Mouse (Mus musculus): ENCODE measurements at regions not wholly inside any gene's neighbourhood (a gene's known extent, or its start where the extent isn't known, plus 50 kb on each side); places are given as distances from the start of the nearest gene placed in this dataset.

GRCm38 (mm10) chr12:25168213-25168545 lies 71.2 kb upstream of the Id2 start:
- DNase-seq: no peak

- no peak for DNase-seq
Observed at GRCm38 (mm10) chr12:25167504-25168212, 70.7 kb upstream of the Id2 start.

GRCm38 (mm10) chr12:25166525-25166924 lies 69.6 kb upstream of the Id2 start:
- DNase-seq: no peak

GRCm38 (mm10) chr12:25165650-25166049 lies 68.7 kb upstream of the Id2 start:
- DNase-seq: peak; percentile 51

GRCm38 (mm10) chr12:25164724-25165123 lies 67.8 kb upstream of the Id2 start:
- DNase-seq: no peak

GRCm38 (mm10) chr12:25163541-25163940 lies 66.6 kb upstream of the Id2 start:
- peak; percentile 56 for DNase-seq

GRCm38 (mm10) chr12:25162843-25163242 lies 65.9 kb upstream of the Id2 start:
- no peak for DNase-seq

- no peak for DNase-seq
Observed at GRCm38 (mm10) chr12:25161939-25162338, 65.0 kb upstream of the Id2 start.

GRCm38 (mm10) chr12:25160990-25161843 lies 64.3 kb upstream of the Id2 start:
- peak; percentile 49 for DNase-seq

GRCm38 (mm10) chr12:25159091-25159490 lies 62.2 kb upstream of the Id2 start:
- DNase-seq: no peak

- no peak for DNase-seq
Observed at GRCm38 (mm10) chr12:25157238-25157637, 60.3 kb upstream of the Id2 start.

GRCm38 (mm10) chr12:25155396-25155795 lies 58.5 kb upstream of the Id2 start:
- DNase-seq: no peak

- no peak for DNase-seq
Observed at GRCm38 (mm10) chr12:25148099-25148498, 51.2 kb upstream of the Id2 start.
